Mouse (Mus musculus) midbrain, embryonic 10.5 days (tissue): ENCODE data around the gene Retsat. TPM values are rescaled to one million over a fixed set of nuclear protein-coding genes. Genes with fewer than 3 reads are reported as not detected.
A peak's percentile ranks its signal among the peaks of the same experiment; 100 is the strongest.

Source experiments
- DNase-seq: peaks from one replicate; pipeline ENCODE4 v3.0.0-alpha.2; 2017; ENCODE audit warnings: low spot score
- H3K27ac ChIP-seq: fragments of 300-500 bp; sonication (generic); replicated peaks from 2 replicates; pipeline ENCODE4 v1.5.1; 2016; ENCODE audit warnings: mild to moderate bottlenecking
- H3K27me3 ChIP-seq: fragments of 300-500 bp; sonication (generic); 2 replicates; pipeline ENCODE4 v1.6.1; 2016; ENCODE audit warnings: low read depth, mild to moderate bottlenecking; ENCODE audit not compliant: poor library complexity, severe bottlenecking
- H3K36me3 ChIP-seq: fragments of 300-500 bp; sonication (generic); 2 replicates; pipeline ENCODE4 v1.6.1; 2016; ENCODE audit warnings: mild to moderate bottlenecking, moderate library complexity
- H3K4me1 ChIP-seq: fragments of 300-500 bp; sonication (generic); 2 replicates; pipeline ENCODE4 v1.6.1; 2016
- H3K4me3 ChIP-seq: fragments of 300-500 bp; sonication (generic); 2 replicates; pipeline ENCODE4 v1.5.1; 2016; ENCODE audit warnings: mild to moderate bottlenecking, moderate library complexity
- H3K9me3 ChIP-seq: fragments of 300-500 bp; sonication (generic); replicated peaks from 2 replicates; pipeline ENCODE4 v1.6.1; 2016; ENCODE audit warnings: mild to moderate bottlenecking
- WGBS: fragments of 180-500 bp; shearing (Covaris S2); methylation state at CpG from one replicate; pipeline ENCODE4 v1.1.7; 2016; 5-methylcytosine and 5-hydroxymethylcytosine counted together
- polyA plus RNA-seq: library from polyadenylated mRNA; unstranded; fragments of >200 nt; fragmentation: Nextera tagmentation; extraction: Ambion mirVana; gene quantifications from 2 replicates; pipeline ENCODE4 v1.2.1, GENCODE M21; 2016

Gene Retsat
- polyA plus RNA-seq, 1 experiment from 2014 or later: 8.4 TPM

DNA sequence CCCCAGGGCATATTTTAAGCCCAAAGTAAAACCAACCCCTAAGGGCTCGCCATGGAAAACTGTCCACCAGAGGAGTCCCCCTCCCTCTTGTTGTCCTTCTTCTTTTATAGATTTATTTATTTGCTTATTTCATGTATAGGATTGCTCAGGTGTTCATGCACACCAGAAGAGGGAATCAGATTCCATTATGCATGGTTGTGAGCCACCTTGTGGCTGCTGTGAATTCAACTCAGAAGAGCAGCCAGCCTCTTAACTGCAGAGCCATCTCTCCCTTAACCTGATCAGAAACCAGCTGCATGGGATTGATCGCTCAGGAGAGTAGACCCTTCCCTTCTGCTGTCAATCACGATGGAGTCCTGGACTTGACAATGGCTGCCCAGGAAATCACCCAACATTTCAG lies 38.7 kb downstream of the Retsat start:
- H3K4me1 ChIP-seq: peaks cover 4% of the 10 kb centered on the region; the same call in 1 of the 2 replicates
- no peak overlapping the region for H3K4me3 ChIP-seq
- no peak for DNase-seq
- 80% methylated on average over 3 of the region's 3 CpGs for WGBS
- H3K9me3 ChIP-seq: no peaks in the 10 kb centered on the region
- peaks cover 25% of the 10 kb centered on the region for H3K36me3 ChIP-seq
- no peak overlapping the region for H3K27ac ChIP-seq
- H3K27me3 ChIP-seq: no peaks in the 10 kb centered on the region

DNA sequence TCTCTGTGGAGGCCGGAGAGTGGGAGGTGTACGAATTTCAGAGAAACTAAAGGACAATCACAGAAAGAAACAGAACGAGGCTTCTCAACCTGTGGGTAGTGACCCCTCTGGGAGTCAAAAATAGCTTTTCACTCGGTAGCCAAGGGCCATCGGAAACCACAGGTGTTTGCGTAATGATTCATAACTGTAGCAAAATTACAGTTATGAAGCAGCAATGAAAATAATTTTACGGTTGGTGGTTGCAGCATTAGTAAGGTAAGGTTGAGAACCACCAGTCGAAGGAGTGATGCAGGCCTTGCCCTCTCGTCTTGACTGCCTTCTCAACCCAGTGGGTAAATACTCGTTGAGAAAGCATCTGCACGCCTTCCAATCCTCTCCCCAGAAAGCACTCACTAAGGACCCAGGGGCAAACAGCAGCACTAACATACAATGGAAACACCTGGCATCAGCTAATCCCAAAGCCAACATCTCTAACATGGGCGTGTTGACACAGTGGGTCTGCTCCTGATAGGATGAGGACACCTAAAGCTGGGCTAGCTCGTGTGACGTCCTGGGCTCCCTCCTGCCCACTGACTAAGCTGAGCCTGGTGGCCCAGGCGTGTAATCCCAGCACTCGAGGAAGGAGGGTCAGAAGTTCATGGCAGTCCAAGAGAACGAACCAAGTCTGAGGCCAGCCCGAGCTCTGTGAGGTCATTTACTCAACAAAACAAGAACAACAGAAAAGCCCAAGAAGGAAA lies 43.1 kb downstream of the Retsat start:
- Histone ChIP-seq H3K4me3 (no peak overlapping the region), H3K9me3 (no peaks in the 10 kb centered on the region), H3K4me1 (peaks cover under 1% of the 10 kb centered on the region; the same call in 1 of the 2 replicates), H3K27ac (no peak overlapping the region), H3K36me3 (0 out of 2 replicates have a peak, but pooled peaks cover 8% of the 10 kb centered on the region), H3K27me3 (no peaks in the 10 kb centered on the region)
- WGBS: 85% methylated on average over 18 of the region's 18 CpGs
- no peak for DNase-seq

DNA sequence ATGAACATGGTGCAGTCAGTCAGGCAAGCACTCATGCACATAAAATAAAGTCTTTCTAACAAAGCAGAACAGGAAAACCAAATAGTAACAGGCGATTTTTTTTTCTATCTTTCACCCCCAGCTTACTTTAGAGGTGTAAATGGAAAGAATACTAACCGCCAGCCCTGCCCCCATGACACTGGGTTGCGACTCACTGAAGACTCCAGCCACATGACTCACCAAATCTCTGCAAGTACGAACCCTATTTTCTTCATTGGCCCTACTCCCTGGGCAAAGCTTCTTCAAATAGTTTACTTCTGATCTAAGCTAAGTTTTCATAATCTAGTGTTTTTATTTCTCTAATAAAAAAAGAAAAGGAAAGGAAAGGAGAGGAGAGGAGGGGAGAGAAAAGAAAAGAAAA lies 46.3 kb downstream of the Retsat start:
- Histone ChIP-seq H3K4me1 (peaks cover 14% of the 10 kb centered on the region), H3K36me3 (peaks cover 19% of the 10 kb centered on the region), H3K27ac (no peak overlapping the region), H3K27me3 (no peaks in the 10 kb centered on the region), H3K4me3 (no peak overlapping the region), H3K9me3 (no peaks in the 10 kb centered on the region)
- WGBS: 82% methylated on average over 4 of the region's 4 CpGs
- DNase-seq: no peak

DNA sequence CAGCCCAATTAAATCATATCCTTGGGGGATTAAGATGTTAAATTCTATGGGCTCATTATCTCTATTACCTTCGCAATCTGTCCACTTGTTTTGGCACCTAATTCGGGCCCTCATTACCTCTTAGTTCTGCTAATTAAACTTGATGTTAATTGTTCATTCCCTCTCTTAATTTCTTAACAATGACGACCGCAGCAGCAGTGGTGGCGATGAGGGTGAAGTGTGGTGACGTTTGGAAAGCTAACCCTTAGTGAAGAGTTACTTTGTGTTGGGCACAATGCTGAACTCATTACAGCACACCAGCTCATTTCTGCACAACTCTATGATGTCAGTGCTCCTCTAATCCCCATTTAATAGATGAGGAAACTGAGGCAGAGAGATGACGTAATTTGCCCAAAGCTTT lies 47.1 kb downstream of the Retsat start:
- Histone ChIP-seq H3K4me3 (no peak overlapping the region), H3K4me1 (peaks cover 14% of the 10 kb centered on the region), H3K36me3 (peaks cover 17% of the 10 kb centered on the region), H3K9me3 (no peaks in the 10 kb centered on the region), H3K27me3 (no peaks in the 10 kb centered on the region), H3K27ac (no peak overlapping the region)
- no peak for DNase-seq
- 88% methylated on average over 7 of the region's 7 CpGs for WGBS

DNA sequence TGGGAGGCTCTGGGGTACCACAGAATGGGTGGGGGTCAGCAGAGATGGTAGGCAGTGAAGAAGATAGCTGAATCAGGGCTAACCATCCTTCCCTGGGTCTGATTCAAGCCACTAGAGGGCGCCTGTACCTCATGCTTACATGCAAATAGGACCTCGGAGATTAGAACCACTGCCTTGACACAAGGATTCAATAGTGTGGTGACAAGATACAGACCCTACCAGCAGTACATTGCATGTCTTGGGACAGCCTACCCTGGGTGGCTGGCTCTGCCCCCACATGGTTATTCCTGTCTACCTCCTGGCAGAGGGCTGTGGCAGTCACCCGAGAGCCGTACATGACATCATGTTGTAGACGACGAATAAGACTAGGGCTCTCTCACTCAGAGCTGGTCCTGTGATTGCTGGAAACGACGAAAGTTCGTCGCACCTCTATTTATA lies 49.1 kb downstream of the Retsat start:
- H3K9me3 ChIP-seq: no peaks in the 10 kb centered on the region
- 70% methylated on average over 10 of the region's 10 CpGs for WGBS
- H3K27ac ChIP-seq: no peak overlapping the region

DNA sequence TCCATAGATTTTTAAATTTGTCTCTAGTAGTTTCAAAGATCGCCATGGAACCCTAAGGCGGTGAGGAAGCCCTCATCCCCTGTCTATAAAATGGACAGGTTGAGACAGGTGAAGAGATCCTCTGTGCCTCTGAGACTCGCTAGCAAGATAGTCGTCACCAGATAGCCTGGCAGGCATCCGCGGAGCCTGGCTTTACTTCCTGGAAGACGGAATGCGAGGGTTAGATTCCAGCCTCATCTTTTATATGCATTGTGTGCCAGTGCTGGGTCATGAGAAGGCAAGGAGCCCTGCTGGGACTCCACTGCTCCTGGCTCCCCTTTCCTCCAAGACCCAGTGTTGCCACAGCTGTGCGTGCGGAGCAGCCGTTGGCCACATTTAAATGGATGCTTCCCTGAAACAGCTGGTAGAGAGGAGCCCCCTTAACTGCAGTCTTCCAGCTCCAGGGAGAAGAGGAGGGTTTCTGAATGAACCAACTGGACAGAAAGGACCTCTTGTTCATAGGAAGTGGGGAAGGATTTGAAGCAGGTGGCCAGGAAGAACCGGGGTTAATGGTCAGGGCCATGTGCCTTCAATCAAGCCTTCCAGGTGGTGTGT lies 49.8 kb downstream of the Retsat start:
- no peak for DNase-seq
- H3K27me3 ChIP-seq: no peaks in the 10 kb centered on the region
- no peak overlapping the region for H3K27ac ChIP-seq
- WGBS: 65% methylated on average over 12 of the region's 12 CpGs
- H3K4me1 ChIP-seq: peaks cover 14% of the 10 kb centered on the region
- no peaks in the 10 kb centered on the region for H3K9me3 ChIP-seq
- peaks cover 10% of the 10 kb centered on the region for H3K36me3 ChIP-seq
- H3K4me3 ChIP-seq: no peak overlapping the region

More for the DNA sequence above, 49.1 kb downstream of the Retsat start:
- no peaks in the 10 kb centered on the region for H3K27me3 ChIP-seq
- no peak overlapping the region for H3K4me3 ChIP-seq
- H3K4me1 ChIP-seq: peaks cover 14% of the 10 kb centered on the region
- peaks cover 10% of the 10 kb centered on the region for H3K36me3 ChIP-seq
- peak; percentile 73 for DNase-seq

DNA sequence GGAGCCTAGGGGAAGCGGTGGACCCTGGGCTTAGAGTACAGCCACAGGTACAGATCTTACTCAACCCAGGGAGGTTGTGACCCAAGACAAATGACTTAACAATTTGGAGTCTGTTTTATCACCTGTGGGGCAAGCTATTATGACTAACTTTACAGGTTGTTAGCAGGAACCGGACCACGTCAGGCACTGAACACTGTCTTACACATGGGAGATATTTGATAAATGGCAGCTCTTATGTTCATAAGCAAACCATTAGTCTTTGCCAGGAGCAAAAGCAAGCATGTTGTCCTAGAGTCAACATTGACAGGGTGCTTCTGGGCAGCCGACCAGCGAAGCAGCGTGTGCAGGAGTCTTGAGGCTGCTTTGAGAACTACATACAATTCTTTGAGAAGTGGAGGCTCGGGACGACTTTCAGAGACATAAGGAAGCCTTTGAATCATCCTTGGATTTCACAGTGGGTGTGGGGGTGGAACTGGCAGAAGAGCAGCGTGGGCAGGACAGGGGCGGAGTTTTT lies 52.1 kb downstream of the Retsat start:
- no peaks in the 10 kb centered on the region for H3K9me3 ChIP-seq
- no peak overlapping the region for H3K4me3 ChIP-seq
- peaks cover 10% of the 10 kb centered on the region for H3K36me3 ChIP-seq
- peaks cover 34% of the 10 kb centered on the region for H3K4me1 ChIP-seq
- DNase-seq: no peak
- no peaks in the 10 kb centered on the region for H3K27me3 ChIP-seq
- no peak overlapping the region for H3K27ac ChIP-seq
- 87% methylated on average over 10 of the region's 10 CpGs for WGBS

DNA sequence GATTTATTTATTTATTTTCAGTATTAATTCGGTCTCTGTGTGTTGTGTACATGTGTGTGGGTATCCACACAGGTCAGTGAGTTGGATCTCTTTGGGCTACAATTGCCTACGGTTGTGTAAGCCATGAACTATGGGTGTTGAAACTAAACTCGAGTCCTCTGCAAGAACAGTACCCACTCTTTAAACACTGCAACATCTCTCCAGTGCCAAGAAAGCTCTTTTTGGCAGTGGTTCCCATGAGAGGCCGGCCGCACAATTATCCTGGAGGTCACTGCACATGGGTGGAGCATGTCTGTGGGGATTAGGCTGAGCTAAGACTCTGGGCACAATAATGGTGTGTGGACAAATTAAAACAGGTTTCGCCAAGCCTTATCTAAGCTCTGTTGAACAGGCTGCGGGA lies 55.1 kb downstream of the Retsat start:
- Histone ChIP-seq H3K4me3 (no peak overlapping the region), H3K9me3 (no peaks in the 10 kb centered on the region), H3K36me3 (peaks cover 4% of the 10 kb centered on the region; the same call in 1 of the 2 replicates), H3K4me1 (peaks cover 43% of the 10 kb centered on the region), H3K27ac (peak overlapping the region; percentile 35), H3K27me3 (no peaks in the 10 kb centered on the region)
- no peak for DNase-seq
- WGBS: 69% methylated on average over 7 of the region's 7 CpGs

DNA sequence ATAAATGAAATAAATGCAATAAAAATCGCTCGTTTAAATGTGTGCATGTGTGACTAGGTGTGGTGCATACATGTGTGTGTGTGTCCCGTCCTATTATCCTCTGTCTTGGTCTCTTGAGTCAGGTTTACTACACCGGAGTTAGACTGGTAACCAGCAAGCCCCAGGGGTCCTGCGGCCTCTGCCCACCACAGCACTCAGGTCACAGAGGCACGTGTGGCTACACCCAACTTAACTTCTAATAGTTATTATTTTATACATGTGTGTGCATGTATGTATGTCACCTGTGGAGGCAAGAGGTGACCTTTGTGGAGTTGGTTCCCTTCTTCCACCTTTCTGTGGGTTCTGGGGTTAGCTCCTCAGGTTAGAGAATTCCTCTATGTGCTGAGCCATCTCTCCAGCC lies 56.1 kb downstream of the Retsat start:
- Histone ChIP-seq H3K36me3 (no peaks in the 10 kb centered on the region), H3K27ac (no peak overlapping the region), H3K9me3 (no peaks in the 10 kb centered on the region), H3K27me3 (no peaks in the 10 kb centered on the region), H3K4me3 (no peak overlapping the region), H3K4me1 (peaks cover 35% of the 10 kb centered on the region)
- DNase-seq: no peak
- 90% methylated on average over 6 of the region's 6 CpGs for WGBS

DNA sequence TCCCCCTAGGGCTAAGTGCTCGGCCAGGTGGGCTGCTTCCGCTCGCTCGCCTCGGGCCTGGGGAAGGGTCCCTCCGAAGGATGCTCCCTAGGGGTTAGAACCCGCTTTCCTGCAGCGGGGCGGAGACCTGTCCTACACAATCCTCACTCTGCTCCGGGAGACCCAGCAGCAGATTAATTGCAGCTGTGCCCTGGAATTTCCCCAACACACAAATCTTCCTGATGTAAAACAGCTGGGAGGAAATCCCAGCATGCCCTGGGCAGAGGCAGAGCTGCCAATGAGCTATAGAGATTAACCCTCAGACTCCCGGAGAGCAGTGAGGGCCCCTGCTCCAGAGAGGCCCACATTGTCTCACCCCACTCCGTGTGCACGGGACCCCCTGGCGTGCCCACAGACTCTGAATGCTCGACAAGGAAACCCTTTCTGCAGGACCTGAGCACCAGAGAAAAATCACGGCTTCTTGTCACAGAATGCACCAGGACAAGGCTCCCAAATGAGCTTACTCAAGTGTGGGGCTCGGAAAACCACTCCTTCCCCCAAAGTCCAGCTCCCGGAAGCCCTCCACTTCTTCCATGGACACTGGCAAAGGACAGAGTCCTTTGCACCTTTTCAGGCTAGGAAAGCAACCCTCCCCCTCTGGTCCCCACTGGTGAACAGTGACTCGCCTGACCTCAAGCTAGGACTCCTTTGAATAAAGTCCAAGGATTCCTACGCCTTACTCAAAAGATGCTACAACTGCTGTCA lies 57.2 kb downstream of the Retsat start:
- Histone ChIP-seq H3K27ac (peak overlapping the region; percentile 70), H3K4me1 (peaks cover 35% of the 10 kb centered on the region), H3K36me3 (no peaks in the 10 kb centered on the region), H3K4me3 (peak overlapping the region; percentile 37), H3K27me3 (no peaks in the 10 kb centered on the region), H3K9me3 (no peaks in the 10 kb centered on the region)
- WGBS: 40% methylated on average over 20 of the region's 20 CpGs
- DNase-seq: peak; percentile 57

DNA sequence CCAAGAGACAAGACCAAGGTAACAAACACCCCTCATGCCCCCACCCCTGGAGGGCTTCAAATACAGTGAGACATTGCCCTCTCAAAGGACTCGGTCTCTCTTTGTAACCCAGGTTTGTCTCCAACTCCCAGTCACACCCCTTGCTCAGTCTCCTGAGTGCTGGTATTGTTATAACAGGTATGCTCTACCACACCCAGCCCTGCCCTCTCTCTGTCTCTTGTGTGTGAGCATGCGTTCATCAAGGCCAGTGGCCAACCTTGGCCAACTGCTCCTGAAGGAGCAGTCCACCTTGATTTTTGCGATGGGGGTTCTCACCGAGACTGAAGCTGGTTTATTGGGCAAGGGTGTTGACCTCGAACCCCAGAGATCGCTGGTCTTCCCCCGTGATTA lies 57.8 kb downstream of the Retsat start:
- Histone ChIP-seq H3K9me3 (no peaks in the 10 kb centered on the region), H3K4me3 (no peak overlapping the region), H3K4me1 (peaks cover 35% of the 10 kb centered on the region), H3K27me3 (no peaks in the 10 kb centered on the region), H3K36me3 (no peaks in the 10 kb centered on the region), H3K27ac (peak overlapping the region; percentile 70)
- 88% methylated on average over 7 of the region's 7 CpGs for WGBS
- DNase-seq: no peak

DNA sequence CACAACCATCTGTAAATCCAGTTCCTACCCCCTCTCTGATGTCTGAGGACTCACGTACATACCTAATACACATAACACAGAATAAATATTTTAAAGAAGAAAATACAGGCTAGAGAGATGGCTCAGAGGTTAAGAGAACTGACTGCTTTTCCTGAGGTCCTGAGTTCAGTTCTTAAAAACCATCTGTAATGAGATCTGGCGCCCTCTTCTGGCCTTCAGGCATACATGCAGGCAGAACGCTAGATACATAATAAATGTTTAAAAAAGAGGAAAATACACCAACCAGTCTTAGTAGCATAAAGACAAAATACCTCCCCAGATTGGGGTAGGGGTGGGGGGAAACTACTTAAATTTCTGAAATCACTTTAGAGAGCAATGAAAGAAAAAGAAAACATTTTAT lies 59.7 kb downstream of the Retsat start:
- Histone ChIP-seq H3K4me3 (no peak overlapping the region), H3K4me1 (peaks cover 36% of the 10 kb centered on the region)
- WGBS: 58% methylated on average over 3 of the region's 3 CpGs

More for the DNA sequence above, 59.7 kb downstream of the Retsat start:
- no peaks in the 10 kb centered on the region for H3K9me3 ChIP-seq
- H3K36me3 ChIP-seq: no peaks in the 10 kb centered on the region
- H3K27ac ChIP-seq: no peak overlapping the region
- no peaks in the 10 kb centered on the region for H3K27me3 ChIP-seq
- DNase-seq: no peak
